Mouse (Mus musculus) midbrain, embryonic 15.5 days (tissue): ENCODE results near the gene Acat3. TPM values are rescaled to one million over a fixed set of nuclear protein-coding genes. Genes with fewer than 3 reads are reported as not detected.
"Not testable (repeated sequence)": the region's sequence is repeated elsewhere in the genome, so short reads cannot be mapped to it uniquely, and the experiment has no call there.

Experiments
- ATAC-seq: fragments of 200-750 bp; cut with Nextera tagmentation; replicated peaks from 2 replicates; pipeline ENCODE4 v1.8.0; 2017; ENCODE audit warnings: moderate TSS enrichment
- H3K27ac ChIP-seq: fragments of 300-500 bp; sonication (generic); 2 replicates; pipeline ENCODE4 v1.5.1; 2015; ENCODE audit warnings: mild to moderate bottlenecking, inconsistent platforms
- H3K27me3 ChIP-seq: fragments of 300-500 bp; sonication (generic); replicated peaks from 2 replicates; pipeline ENCODE4 v1.6.1; 2015; ENCODE audit warnings: inconsistent platforms
- H3K36me3 ChIP-seq: fragments of 300-500 bp; sonication (generic); replicated peaks from 2 replicates; pipeline ENCODE4 v1.6.1; 2015; ENCODE audit warnings: inconsistent platforms
- H3K4me1 ChIP-seq: fragments of 300-500 bp; sonication (generic); 2 replicates; pipeline ENCODE4 v1.6.1; 2015; ENCODE audit warnings: inconsistent platforms
- H3K4me2 ChIP-seq: fragments of 300-500 bp; sonication (generic); 2 replicates; pipeline ENCODE4 v1.6.1; 2015; ENCODE audit warnings: inconsistent platforms, mild to moderate bottlenecking, moderate library complexity
- H3K4me3 ChIP-seq: fragments of 300-500 bp; sonication (generic); 2 replicates; pipeline ENCODE4 v1.5.1; 2015; ENCODE audit warnings: mild to moderate bottlenecking, inconsistent platforms
- H3K9ac ChIP-seq: fragments of 300-500 bp; sonication (generic); 2 replicates; pipeline ENCODE4 v1.6.1; 2015; ENCODE audit warnings: mild to moderate bottlenecking, inconsistent platforms
- H3K9me3 ChIP-seq: fragments of 300-500 bp; sonication (generic); 2 replicates; pipeline ENCODE4 v1.6.1; 2016; ENCODE audit warnings: inconsistent platforms
- WGBS: fragments of 180-500 bp; shearing (Covaris S2); methylation state at CpG from one replicate; pipeline ENCODE4 v1.1.7; 2015; ENCODE audit warnings: mixed read lengths; 5-methylcytosine and 5-hydroxymethylcytosine counted together
- polyA plus RNA-seq: library from polyadenylated mRNA; unstranded; fragments of >200 nt; fragmentation: Nextera tagmentation; extraction: Ambion mirVana; gene quantifications from 2 replicates; pipeline ENCODE4 v1.2.1, GENCODE M21; 2015

Acat3 gene
- 1.2 and 1.9 TPM in 2 replicates for polyA plus RNA-seq

GRCm38 (mm10) chr17:12940151-12940805 lies at the start of gene Acat3:
Gene Acat3 (minus strand): TSS chr17:12940600.
- Histone ChIP-seq H3K9ac (no peak within 1 kb of the TSS), H3K9me3 (no peaks in the 10 kb centered on the region), H3K27me3 (no peaks in the 10 kb centered on the region), H3K4me2 (peak within 1 kb of the TSS; percentile 44), H3K27ac (no peak within 1 kb of the TSS), H3K4me1 (peaks cover 4% of the 10 kb centered on the region; the same call in 1 of the 2 replicates), H3K4me3 (peak within 1 kb of the TSS; percentile 15; the same call in 1 of the 2 replicates), H3K36me3 (peaks cover 27% of the 10 kb centered on the region; the same call in 1 of the 2 replicates)
- WGBS, result 12% methylated on average over 27 of the region's 27 CpGs
- ATAC-seq, result peak; percentile 35

DNA sequence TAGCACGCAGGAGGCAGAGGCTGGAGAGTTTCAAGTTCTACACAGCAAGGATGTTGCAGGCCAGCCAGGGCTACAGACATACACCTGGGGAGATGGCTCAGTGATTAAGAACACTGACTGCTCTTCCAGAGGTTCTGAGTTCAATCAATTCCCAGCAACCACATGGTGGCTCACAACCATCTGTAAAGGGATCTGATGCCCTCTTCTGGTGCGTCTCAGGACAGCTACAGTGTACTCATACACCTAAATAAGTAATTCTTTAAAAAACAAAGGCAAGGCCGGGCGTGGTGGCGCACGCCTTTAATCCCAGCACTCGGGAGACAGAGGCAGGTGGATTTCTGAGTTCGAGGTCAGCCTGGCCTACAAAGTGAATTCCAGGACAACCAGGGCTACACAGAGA lies 47.7 kb upstream of the Acat3 start:
- not testable (repeated sequence) for H3K27me3 ChIP-seq, H3K27ac ChIP-seq, H3K4me3 ChIP-seq, H3K4me2 ChIP-seq, H3K9me3 ChIP-seq, H3K9ac ChIP-seq, H3K36me3 ChIP-seq, ATAC-seq
- WGBS, result 97% methylated on average over 8 of the region's 8 CpGs
- H3K4me1 ChIP-seq, result peaks cover 21% of the 10 kb centered on the region

DNA sequence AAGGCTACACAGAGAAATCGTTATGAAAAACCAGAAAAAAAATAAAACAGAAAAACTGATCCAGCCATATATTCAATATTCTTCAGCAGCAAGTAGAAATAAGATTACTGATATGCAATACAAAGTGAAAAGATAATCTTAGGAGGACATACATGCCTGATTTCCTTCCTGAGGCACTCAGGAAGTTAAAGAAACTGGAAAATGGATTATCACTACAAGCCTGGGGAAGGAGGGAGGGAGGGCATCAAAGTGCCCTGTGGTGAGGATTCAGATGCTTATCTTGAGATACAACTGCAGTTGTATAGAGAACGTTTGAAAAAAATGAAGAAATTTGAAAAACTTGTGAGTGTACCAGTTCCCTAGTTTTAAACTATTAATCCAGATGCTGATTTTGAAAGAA lies 43.6 kb upstream of the Acat3 start:
- ATAC-seq, result no peak
- Histone ChIP-seq H3K27me3 (no peaks in the 10 kb centered on the region), H3K4me2 (no peak overlapping the region), H3K9me3 (no peaks in the 10 kb centered on the region), H3K36me3 (peaks cover 28% of the 10 kb centered on the region), H3K27ac (no peak overlapping the region), H3K9ac (no peak overlapping the region), H3K4me1 (peaks cover 3% of the 10 kb centered on the region; the same call in 1 of the 2 replicates), H3K4me3 (no peak overlapping the region)
- 84% methylated on average over 2 of the region's 2 CpGs for WGBS

GRCm38 (mm10) chr17:12978546-12978945 lies 38.1 kb upstream of the Acat3 start:
- no peaks in the 10 kb centered on the region for H3K4me1 ChIP-seq
- H3K36me3 ChIP-seq, result peaks cover 53% of the 10 kb centered on the region
- no peak overlapping the region for H3K9ac ChIP-seq
- ATAC-seq, result no peak
- no peaks in the 10 kb centered on the region for H3K9me3 ChIP-seq
- no peak overlapping the region for H3K27ac ChIP-seq
- H3K27me3 ChIP-seq, result no peaks in the 10 kb centered on the region
- no peak overlapping the region for H3K4me3 ChIP-seq
- 86% methylated on average over 1 of the region's 1 CpGs for WGBS
- no peak overlapping the region for H3K4me2 ChIP-seq

- WGBS, result 89% methylated on average over 2 of the region's 2 CpGs
- Histone ChIP-seq H3K4me1 (no peaks in the 10 kb centered on the region), H3K27me3 (no peaks in the 10 kb centered on the region), H3K4me3 (no peak overlapping the region), H3K4me2 (no peak overlapping the region), H3K36me3 (peaks cover 35% of the 10 kb centered on the region), H3K9me3 (no peaks in the 10 kb centered on the region), H3K9ac (no peak overlapping the region), H3K27ac (no peak overlapping the region)
- no peak for ATAC-seq
Observed at GRCm38 (mm10) chr17:12973851-12974250, 33.5 kb upstream of the Acat3 start.

DNA sequence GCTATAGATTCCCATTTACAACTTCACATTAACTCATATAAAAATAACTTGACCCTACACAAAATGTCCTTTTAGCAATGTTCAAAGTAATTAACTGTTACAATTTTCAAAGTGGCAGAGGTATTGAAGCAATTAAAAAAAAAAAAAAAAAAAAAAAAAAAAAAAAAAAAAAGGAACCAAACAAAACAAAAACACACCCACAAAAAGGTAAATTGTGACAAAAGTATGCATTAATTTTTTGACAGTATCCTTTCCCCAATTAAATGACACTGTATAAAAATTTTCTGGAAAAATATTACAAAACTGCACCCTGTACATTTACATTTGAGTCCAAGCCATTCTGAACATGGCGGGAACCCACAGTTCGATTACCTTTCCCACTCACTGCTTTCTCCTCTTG lies 26.8 kb upstream of the Acat3 start:
- WGBS, result 98% methylated on average over 2 of the region's 2 CpGs
- Histone ChIP-seq H3K4me2 (no peak overlapping the region), H3K9me3 (no peaks in the 10 kb centered on the region), H3K4me3 (no peak overlapping the region), H3K9ac (no peak overlapping the region), H3K27ac (no peak overlapping the region), H3K36me3 (peaks cover 12% of the 10 kb centered on the region), H3K27me3 (no peaks in the 10 kb centered on the region), H3K4me1 (no peaks in the 10 kb centered on the region)
- no peak for ATAC-seq

- WGBS, result 86% methylated on average over 3 of the region's 3 CpGs
- no peak overlapping the region for H3K4me2 ChIP-seq
- H3K4me3 ChIP-seq, result no peak overlapping the region
- H3K9me3 ChIP-seq, result no peaks in the 10 kb centered on the region
- H3K27ac ChIP-seq, result no peak overlapping the region
- peaks cover 15% of the 10 kb centered on the region for H3K4me1 ChIP-seq
- ATAC-seq, result no peak
- no peak overlapping the region for H3K9ac ChIP-seq
- no peaks in the 10 kb centered on the region for H3K27me3 ChIP-seq
- peaks cover 9% of the 10 kb centered on the region; the same call in 1 of the 2 replicates for H3K36me3 ChIP-seq
Observed at GRCm38 (mm10) chr17:12963476-12963875, 23.1 kb upstream of the Acat3 start.

- peak within 1 kb of the TSS; percentile 61 for H3K9ac ChIP-seq
- peak; percentile 99 for ATAC-seq
- H3K4me1 ChIP-seq, result peaks cover 29% of the 10 kb centered on the region
- peak within 1 kb of the TSS; percentile 91 for H3K4me3 ChIP-seq
- peak within 1 kb of the TSS; percentile 71 for H3K4me2 ChIP-seq
- no peaks in the 10 kb centered on the region for H3K9me3 ChIP-seq
- H3K27ac ChIP-seq, result peak within 1 kb of the TSS; percentile 97
- H3K36me3 ChIP-seq, result no peaks in the 10 kb centered on the region
- H3K27me3 ChIP-seq, result no peaks in the 10 kb centered on the region
- under 1% methylated on average over 41 of the region's 42 CpGs for WGBS
Observed at GRCm38 (mm10) chr17:12960331-12960873, 20.0 kb upstream of the Acat3 start, which contains the start of gene Acat2. Gene Acat2 (minus strand): TSS chr17:12960747.

DNA sequence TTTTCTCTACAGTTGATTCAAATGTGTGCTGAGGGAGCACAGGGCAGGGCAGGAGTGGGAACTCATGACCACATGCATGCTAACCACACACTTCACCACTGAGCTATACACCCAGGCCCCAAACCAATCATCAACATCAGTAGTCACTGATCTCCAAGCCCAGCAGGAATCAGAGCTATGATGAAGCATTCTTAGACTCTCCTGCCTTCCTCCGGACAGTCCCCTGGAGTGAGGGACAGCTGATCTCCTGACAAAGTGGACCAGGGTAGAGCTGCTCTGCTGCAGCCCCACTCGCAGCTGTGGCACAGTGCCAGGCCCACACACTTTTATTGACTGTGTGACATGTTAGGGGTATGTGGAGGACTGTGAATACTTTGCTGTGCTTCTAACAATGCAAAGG lies 19.0 kb upstream of the Acat3 start:
- not testable (repeated sequence) for H3K27ac ChIP-seq, ATAC-seq, H3K9me3 ChIP-seq, H3K27me3 ChIP-seq, H3K36me3 ChIP-seq, H3K9ac ChIP-seq
- H3K4me2 ChIP-seq, result peak overlapping the region; percentile 53
- 3% methylated on average over 2 of the region's 2 CpGs for WGBS
- H3K4me3 ChIP-seq, result peak overlapping the region; percentile 31
- peaks cover 29% of the 10 kb centered on the region for H3K4me1 ChIP-seq

- peaks cover 26% of the 10 kb centered on the region for H3K4me1 ChIP-seq
- no peak overlapping the region for H3K27ac ChIP-seq
- H3K36me3 ChIP-seq, result peaks cover 15% of the 10 kb centered on the region
- no peaks in the 10 kb centered on the region for H3K27me3 ChIP-seq
- H3K4me3 ChIP-seq, result no peak overlapping the region
- 93% methylated on average over 8 of the region's 8 CpGs for WGBS
- no peak overlapping the region for H3K4me2 ChIP-seq
- no peak for ATAC-seq
- H3K9ac ChIP-seq, result no peak overlapping the region
- no peaks in the 10 kb centered on the region for H3K9me3 ChIP-seq
Observed at GRCm38 (mm10) chr17:12956664-12957063, 16.3 kb upstream of the Acat3 start.

- H3K4me1 ChIP-seq, result no peaks in the 10 kb centered on the region
- H3K4me2 ChIP-seq, result no peak overlapping the region
- peaks cover 55% of the 10 kb centered on the region for H3K36me3 ChIP-seq
- H3K27ac ChIP-seq, result no peak overlapping the region
- no peaks in the 10 kb centered on the region for H3K27me3 ChIP-seq
- ATAC-seq, result no peak
- no peak overlapping the region for H3K9ac ChIP-seq
- no peak overlapping the region for H3K4me3 ChIP-seq
- no peaks in the 10 kb centered on the region for H3K9me3 ChIP-seq
- WGBS, result 94% methylated on average over 5 of the region's 5 CpGs
Observed at GRCm38 (mm10) chr17:12949669-12950068, 9.3 kb upstream of the Acat3 start.

DNA sequence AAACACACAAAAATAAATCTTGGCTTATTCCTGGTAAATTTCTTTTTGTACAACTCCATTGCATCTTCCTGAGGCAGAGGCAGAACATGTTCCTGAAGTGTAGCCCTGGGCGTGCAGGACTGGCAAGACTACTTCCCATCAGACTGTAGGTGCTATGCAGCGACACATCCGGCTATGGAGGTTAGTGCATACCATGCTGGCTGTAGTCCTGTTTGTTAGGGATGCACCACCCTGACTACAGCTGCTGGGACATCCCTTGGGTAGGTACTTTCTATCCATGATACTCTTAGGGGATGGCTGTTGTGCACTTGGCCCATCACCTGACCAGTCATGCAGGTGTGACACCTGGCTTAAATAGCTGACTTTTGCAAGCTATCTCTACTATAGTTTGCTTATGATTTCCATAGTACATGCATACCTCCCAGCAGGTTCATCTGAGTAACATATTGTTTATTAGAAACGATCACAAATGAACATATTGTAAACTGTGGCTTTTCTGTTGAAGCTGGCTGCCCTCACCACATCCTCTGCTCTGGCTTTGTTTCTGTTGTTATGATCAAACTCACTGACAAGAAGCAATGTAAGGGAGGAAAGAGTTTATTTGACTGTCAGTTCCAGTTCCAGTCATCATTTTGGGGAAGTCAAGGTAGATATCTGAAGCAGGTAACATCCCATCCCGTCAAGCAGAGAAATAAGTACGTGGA lies 2.2 kb upstream of the Acat3 start:
- no peak overlapping the region for H3K27ac ChIP-seq
- H3K36me3 ChIP-seq, result peaks cover 39% of the 10 kb centered on the region
- H3K9ac ChIP-seq, result no peak overlapping the region
- ATAC-seq, result no peak
- H3K4me1 ChIP-seq, result peaks cover 4% of the 10 kb centered on the region; the same call in 1 of the 2 replicates
- no peak overlapping the region for H3K4me3 ChIP-seq
- WGBS, result 94% methylated on average over 6 of the region's 6 CpGs
- H3K9me3 ChIP-seq, result no peaks in the 10 kb centered on the region
- no peak overlapping the region for H3K4me2 ChIP-seq
- H3K27me3 ChIP-seq, result no peaks in the 10 kb centered on the region
